Mouse (Mus musculus) heart, embryonic 14.5 days (tissue): ENCODE results near the gene Car3. TPM values are rescaled to one million over a fixed set of nuclear protein-coding genes. Genes with fewer than 3 reads are reported as not detected.

Experiments
- ATAC-seq: fragments of 200-750 bp; cut with Nextera tagmentation; 2 replicates; pipeline ENCODE4 v1.8.0; 2017; ENCODE audit warnings: low read depth, moderate TSS enrichment; ENCODE audit not compliant: insufficient number of reproducible peaks, insufficient read depth, low FRiP score
- H3K27ac ChIP-seq, 2 experiments: fragments of 200-500 bp in 1 of 2; fragments of 300-500 bp in 1 of 2; sonication (generic) in 1 of 2; replicated peaks in 1 of 2; 2 replicates each; pipeline ENCODE4 v1.5.1; 2012 to 2014; ENCODE audit warnings: low read depth in 2 of 2, low read length in 2 of 2, control low read depth in 1 of 2, mild to moderate bottlenecking in 1 of 2, mixed read lengths in 1 of 2; ENCODE audit not compliant: control insufficient read depth in 1 of 2, insufficient read depth in 1 of 2
- H3K27me3 ChIP-seq: fragments of 300-500 bp; sonication (generic); 2 replicates; pipeline ENCODE4 v1.6.1; 2014; ENCODE audit warnings: mild to moderate bottlenecking, low read length, control low read depth; ENCODE audit not compliant: control insufficient read depth, insufficient read depth
- H3K36me3 ChIP-seq: fragments of 300-500 bp; sonication (generic); 2 replicates; pipeline ENCODE4 v1.6.1; 2014; ENCODE audit warnings: mild to moderate bottlenecking, control low read depth, low read length, mixed read lengths; ENCODE audit not compliant: control insufficient read depth, insufficient read depth
- H3K4me1 ChIP-seq, 2 experiments: fragments of 200-500 bp in 1 of 2; fragments of 300-500 bp in 1 of 2; sonication (generic) in 1 of 2; 2 replicates each; pipeline ENCODE4 v1.6.1; 2012 to 2014; ENCODE audit warnings: low read length in 2 of 2, control low read depth in 1 of 2, mixed read lengths in 1 of 2; ENCODE audit not compliant: control insufficient read depth in 2 of 2, insufficient read depth in 2 of 2
- H3K4me2 ChIP-seq: fragments of 300-500 bp; sonication (generic); 2 replicates; pipeline ENCODE4 v1.6.1; 2014; ENCODE audit warnings: mild to moderate bottlenecking, low read length
- H3K4me3 ChIP-seq, 2 experiments: fragments of 200-500 bp in 1 of 2; fragments of 300-500 bp in 1 of 2; sonication (generic) in 1 of 2; 2 replicates each; pipeline ENCODE4 v1.5.1; 2012 to 2014; ENCODE audit warnings: low read length in 2 of 2, mild to moderate bottlenecking in 2 of 2, control low read depth in 1 of 2, low read depth in 1 of 2, moderate library complexity in 1 of 2; ENCODE audit not compliant: control insufficient read depth in 1 of 2, insufficient read depth in 1 of 2
- H3K9ac ChIP-seq: fragments of 300-500 bp; sonication (generic); 2 replicates; pipeline ENCODE4 v1.6.1; 2014; ENCODE audit warnings: mild to moderate bottlenecking, low read length
- H3K9me3 ChIP-seq: fragments of 300-500 bp; sonication (generic); 2 replicates; pipeline ENCODE4 v1.6.1; 2016; ENCODE audit warnings: low read length, control low read depth; ENCODE audit not compliant: control insufficient read depth
- WGBS: fragments of 180-500 bp; shearing (Covaris S2); extraction: QIAGEN DNeasy Blood & Tissue Kit; methylation state at CpG from one replicate; pipeline ENCODE4 v1.1.7; 2014; 5-methylcytosine and 5-hydroxymethylcytosine counted together
- polyA plus RNA-seq: library from polyadenylated mRNA; unstranded; fragments of >200 nt; fragmentation: Nextera tagmentation; extraction: Ambion mirVana; gene quantifications from 2 replicates; pipeline ENCODE4 v1.2.1, GENCODE M21; 2014

Car3 gene
- polyA plus RNA-seq, 1 experiment from 2014 or later = 7.0 TPM

DNA sequence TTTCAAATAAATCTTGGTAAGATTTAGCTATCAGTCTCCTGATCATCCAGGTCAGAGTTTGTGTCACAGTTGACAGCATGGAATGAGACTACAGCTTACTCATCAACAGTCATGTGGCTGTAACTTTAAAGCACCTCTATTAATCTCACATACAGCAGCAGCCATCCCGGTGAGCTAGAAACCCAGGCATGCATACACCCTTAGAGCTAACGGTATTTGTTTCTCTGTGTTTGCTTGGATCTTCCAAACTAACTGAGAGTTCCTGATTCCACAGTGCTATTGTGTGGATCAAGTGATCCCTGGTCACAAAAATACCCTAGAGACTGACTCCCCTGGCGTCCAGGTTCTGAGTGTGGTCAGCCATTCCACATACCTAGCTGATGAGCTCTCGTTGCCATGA, 1.5 kb upstream of the Car3 start:
- Histone ChIP-seq H3K36me3 (no peaks in the 10 kb centered on the region), H3K4me3 (no peak overlapping the region), H3K27me3 (no peaks in the 10 kb centered on the region), H3K4me1 (0 out of 4 replicates have a peak, but pooled peaks cover 0 to 7% of the 10 kb centered on the region in 2 experiments), H3K9me3 (no peaks in the 10 kb centered on the region), H3K4me2 (no peak overlapping the region), H3K27ac (no peak overlapping the region), H3K9ac (no peak overlapping the region)
- WGBS = 41% methylated on average over 4 of the region's 4 CpGs
- no peak for ATAC-seq

DNA sequence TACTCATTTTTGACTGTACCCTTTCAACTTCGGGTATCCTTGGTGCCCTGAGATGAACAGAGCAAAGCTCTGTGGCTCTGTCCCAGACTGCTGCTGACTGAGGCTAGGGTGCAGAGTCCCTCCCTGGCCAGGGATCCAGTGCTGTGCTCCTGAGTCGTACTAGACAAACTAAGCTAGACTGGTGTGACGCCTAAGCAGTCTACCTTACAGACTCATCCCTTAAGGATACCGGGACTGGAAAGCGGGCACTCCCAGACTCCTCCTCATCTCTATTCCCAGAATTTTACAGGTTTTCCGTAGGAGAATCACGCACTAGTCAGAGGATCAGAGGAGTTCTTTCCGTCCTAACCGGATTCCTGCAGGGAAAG, 674 bp upstream of the Car3 start:
- no peak overlapping the region for H3K27ac ChIP-seq
- 0% methylated on average over 9 of the region's 9 CpGs for WGBS
- H3K27me3 ChIP-seq = no peaks in the 10 kb centered on the region
- no peaks in the 10 kb centered on the region for H3K9me3 ChIP-seq
- H3K4me2 ChIP-seq = peak overlapping the region; percentile 83
- no peaks in the 10 kb centered on the region for H3K36me3 ChIP-seq
- peak overlapping the region; percentile 51 for H3K9ac ChIP-seq
- 0 out of 4 replicates have a peak, but pooled peaks cover 0 to 7% of the 10 kb centered on the region in 2 experiments for H3K4me1 ChIP-seq
- H3K4me3 ChIP-seq = peak overlapping the region; percentile 26 to 37
- ATAC-seq = no peak

DNA sequence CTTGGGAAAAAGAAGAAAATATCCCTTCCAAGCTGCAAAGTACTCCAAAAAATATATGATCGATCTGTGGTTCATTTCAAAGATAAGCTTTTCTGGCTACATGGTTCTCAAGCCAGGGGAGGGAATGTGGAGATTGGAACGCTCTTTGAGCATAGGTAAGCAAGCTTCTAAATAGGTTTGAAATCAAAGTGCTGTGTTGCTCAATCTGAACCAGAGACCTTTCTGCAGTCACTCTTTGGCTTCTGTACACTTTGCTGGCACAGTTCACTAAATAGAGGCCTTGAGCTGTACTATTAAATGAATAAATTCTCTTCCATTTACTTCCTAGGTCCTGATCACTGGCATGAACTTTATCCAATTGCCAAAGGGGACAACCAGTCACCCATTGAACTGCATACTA, 610 bp downstream of the Car3 start:
- Histone ChIP-seq H3K4me2 (no peak overlapping the region), H3K4me3 (no peak overlapping the region), H3K27me3 (no peaks in the 10 kb centered on the region), H3K9ac (no peak overlapping the region), H3K27ac (no peak overlapping the region), H3K36me3 (no peaks in the 10 kb centered on the region), H3K4me1 (0 out of 4 replicates have a peak, but pooled peaks cover 0 to 7% of the 10 kb centered on the region in 2 experiments), H3K9me3 (no peaks in the 10 kb centered on the region)
- ATAC-seq = no peak
- 90% methylated on average over 2 of the region's 2 CpGs for WGBS

DNA sequence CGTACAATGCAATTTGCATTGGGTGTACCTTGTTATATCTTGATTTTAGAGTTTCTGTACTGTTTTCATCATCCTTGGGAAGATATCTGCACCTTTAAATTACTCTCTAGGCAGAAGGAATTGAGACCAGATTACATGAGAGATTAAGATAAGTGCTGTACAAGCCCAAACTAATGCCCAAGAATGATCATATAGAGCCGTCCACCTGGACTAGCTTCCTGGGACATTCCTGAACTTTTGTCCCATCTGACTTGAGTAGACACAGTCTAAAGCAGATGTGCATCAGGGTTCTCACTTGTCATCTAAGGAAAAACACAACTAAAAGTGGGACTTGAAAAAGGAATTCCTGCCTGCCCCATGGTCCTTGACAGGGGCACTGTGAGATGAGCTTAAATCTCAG, 2.6 kb downstream of the Car3 start:
- H3K4me1 ChIP-seq = 0 out of 4 replicates have a peak, but pooled peaks cover 0 to 7% of the 10 kb centered on the region in 2 experiments
- no peak overlapping the region for H3K4me2 ChIP-seq
- 69% methylated on average over 2 of the region's 2 CpGs for WGBS
- no peaks in the 10 kb centered on the region for H3K27me3 ChIP-seq
- H3K9me3 ChIP-seq = no peaks in the 10 kb centered on the region
- no peaks in the 10 kb centered on the region for H3K36me3 ChIP-seq
- no peak overlapping the region for H3K4me3 ChIP-seq
- ATAC-seq = no peak
- H3K27ac ChIP-seq = no peak overlapping the region
- H3K9ac ChIP-seq = no peak overlapping the region

DNA sequence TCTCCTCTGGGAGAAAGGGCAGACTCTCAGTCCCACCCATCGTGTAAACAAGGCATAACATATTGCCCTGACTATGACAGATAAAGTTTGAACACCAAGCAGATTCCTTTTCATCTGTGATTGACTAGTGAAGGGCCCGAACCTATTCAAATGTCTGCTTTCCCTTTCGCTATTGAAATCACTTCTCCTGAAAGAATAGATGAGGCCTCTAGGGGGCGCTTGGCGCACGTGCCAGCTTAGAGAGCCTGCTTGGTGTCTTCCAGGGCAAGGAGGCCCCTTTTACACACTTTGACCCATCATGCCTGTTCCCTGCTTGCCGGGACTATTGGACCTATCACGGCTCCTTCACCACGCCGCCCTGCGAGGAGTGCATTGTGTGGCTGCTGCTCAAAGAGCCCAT, 6.5 kb downstream of the Car3 start:
- no peak for ATAC-seq
- peak overlapping the region; percentile 35 for H3K9ac ChIP-seq
- H3K4me1 ChIP-seq = no peaks in the 10 kb centered on the region

DNA sequence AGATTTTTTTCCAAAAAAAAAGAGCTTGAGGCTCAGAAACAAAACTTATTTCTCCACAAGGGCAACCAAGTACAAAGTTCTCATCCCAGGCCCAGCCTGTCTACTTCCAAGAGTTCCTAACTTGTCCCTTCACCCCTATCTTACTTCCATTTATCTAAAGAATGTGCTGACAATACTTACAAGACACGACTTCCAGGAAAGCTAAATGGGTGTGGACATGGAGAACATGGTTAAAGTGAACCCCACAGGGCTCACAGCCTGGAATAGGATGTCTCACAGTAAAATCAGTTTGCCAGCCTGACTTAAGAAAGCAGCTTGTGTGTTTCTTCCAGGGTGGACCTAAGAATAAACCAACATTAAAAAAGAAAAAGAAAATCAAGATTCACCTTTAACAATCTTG, 7.2 kb downstream of the Car3 start:
- H3K4me2 ChIP-seq = no peak overlapping the region
- no peaks in the 10 kb centered on the region for H3K27me3 ChIP-seq
- 13% methylated on average over 1 of the region's 1 CpGs for WGBS
- H3K27ac ChIP-seq = no peak overlapping the region
- no peak overlapping the region for H3K9ac ChIP-seq
- ATAC-seq = no peak
- H3K36me3 ChIP-seq = no peaks in the 10 kb centered on the region
- no peak overlapping the region for H3K4me3 ChIP-seq
- H3K9me3 ChIP-seq = no peaks in the 10 kb centered on the region
- no peaks in the 10 kb centered on the region for H3K4me1 ChIP-seq

More for the DNA sequence above, 6.5 kb downstream of the Car3 start:
- WGBS = 27% methylated on average over 11 of the region's 11 CpGs
- Histone ChIP-seq H3K27me3 (no peaks in the 10 kb centered on the region), H3K27ac (no peak overlapping the region), H3K4me3 (peak overlapping the region in 1 of 2 experiments; percentile 9; a peak in 1 of 4 replicates), H3K4me2 (peak overlapping the region; percentile 51), H3K9me3 (no peaks in the 10 kb centered on the region), H3K36me3 (no peaks in the 10 kb centered on the region)

DNA sequence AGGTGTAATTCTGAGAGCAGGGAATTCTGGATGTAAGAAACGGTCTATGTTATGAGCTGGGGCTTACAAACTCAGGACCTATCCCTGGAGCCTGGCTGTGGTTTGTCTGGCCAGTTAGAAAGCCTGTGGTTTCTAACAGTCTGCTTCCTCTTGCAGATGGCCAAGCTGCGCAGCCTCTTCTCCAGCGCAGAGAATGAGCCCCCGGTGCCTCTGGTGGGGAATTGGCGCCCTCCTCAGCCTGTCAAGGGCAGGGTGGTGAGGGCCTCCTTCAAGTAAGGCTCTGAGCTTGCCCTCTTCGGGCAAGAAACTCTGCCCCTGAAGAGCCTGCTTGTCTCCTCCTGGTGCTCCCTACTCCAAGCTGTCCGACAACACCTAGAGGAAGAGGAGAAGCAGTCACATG, 8.1 kb downstream of the Car3 start:
- Histone ChIP-seq H3K4me3 (no peak overlapping the region), H3K4me2 (no peak overlapping the region)
- WGBS = 42% methylated on average over 7 of the region's 7 CpGs

DNA sequence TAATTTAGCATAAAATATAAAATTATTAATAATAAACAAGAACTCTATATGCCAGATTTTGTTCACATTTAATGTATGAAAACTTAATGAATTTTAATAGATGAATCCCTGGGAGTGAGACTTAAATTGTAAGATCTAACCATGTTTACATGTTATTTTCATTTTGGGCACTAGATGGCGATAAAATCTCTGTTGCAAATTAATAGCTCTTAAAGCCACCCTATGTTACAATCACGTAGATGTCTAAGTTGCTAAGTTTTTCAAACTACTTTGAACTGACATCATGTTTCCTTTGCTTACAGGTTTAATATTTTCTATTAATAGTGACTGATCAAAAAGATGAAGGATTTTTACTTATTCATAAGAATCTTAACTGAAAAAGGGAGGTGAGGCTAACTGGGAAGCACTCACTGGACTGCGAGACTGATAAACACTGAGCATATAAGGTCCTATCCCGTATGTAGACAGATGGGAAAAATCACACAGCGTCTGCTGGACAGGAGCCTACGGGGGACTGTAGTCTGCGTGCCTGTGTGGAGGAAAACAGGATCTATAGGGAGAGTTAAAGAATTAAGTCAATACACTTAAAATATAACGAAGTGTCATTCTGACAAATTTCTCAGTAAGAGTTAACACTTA, 11.2 kb downstream of the Car3 start:
- 41% methylated on average over 8 of the region's 8 CpGs for whole genome bisulfite sequencing
- ATAC-seq = no peak
- no peaks in the 10 kb centered on the region for H3K27me3 ChIP-seq
- H3K4me2 ChIP-seq = no peak overlapping the region
- no peak overlapping the region for H3K4me3 ChIP-seq
- H3K4me1 ChIP-seq = peaks cover 2 to 6% of the 10 kb centered on the region in 2 experiments; a peak in 2 of 4 replicates
- H3K9ac ChIP-seq = no peak overlapping the region
- no peaks in the 10 kb centered on the region for H3K36me3 ChIP-seq
- H3K9me3 ChIP-seq = no peaks in the 10 kb centered on the region
- no peak overlapping the region for H3K27ac ChIP-seq

More for the DNA sequence above, 8.1 kb downstream of the Car3 start:
- no peaks in the 10 kb centered on the region for H3K36me3 ChIP-seq
- H3K9ac ChIP-seq = no peak overlapping the region
- no peak overlapping the region for H3K27ac ChIP-seq
- no peaks in the 10 kb centered on the region for H3K27me3 ChIP-seq
- no peaks in the 10 kb centered on the region for H3K4me1 ChIP-seq
- no peak for ATAC-seq
- no peaks in the 10 kb centered on the region for H3K9me3 ChIP-seq
